Mouse (Mus musculus) limb, embryonic 14.5 days (tissue): ENCODE results near the gene Wasf2. TPM values are rescaled to one million over a fixed set of nuclear protein-coding genes. Genes with fewer than 3 reads are reported as not detected.
A peak's percentile ranks its signal among the peaks of the same experiment; 100 is the strongest.

ENCODE experiments used
- ATAC-seq: fragments of 200-750 bp; cut with Nextera tagmentation; 2 replicates; pipeline ENCODE4 v1.8.0; 2017; ENCODE audit warnings: low read depth, moderate number of reproducible peaks, moderate TSS enrichment; ENCODE audit not compliant: low FRiP score
- DNase-seq: peaks from one replicate; pipeline ENCODE4 v3.0.0-alpha.2; 2015; ENCODE audit warnings: low spot score
- H3K27ac ChIP-seq: fragments of 300-500 bp; sonication (generic); replicated peaks from 2 replicates; pipeline ENCODE4 v1.5.1; 2014; ENCODE audit warnings: low read depth, mild to moderate bottlenecking, low read length, moderate library complexity, mixed read lengths
- H3K27me3 ChIP-seq: fragments of 300-500 bp; sonication (generic); 2 replicates; pipeline ENCODE4 v1.6.1; 2014; ENCODE audit warnings: low read length, mixed read lengths; ENCODE audit not compliant: control insufficient read depth, insufficient read depth
- H3K36me3 ChIP-seq: fragments of 300-500 bp; sonication (generic); 2 replicates; pipeline ENCODE4 v1.6.1; 2014; ENCODE audit warnings: mild to moderate bottlenecking, low read length, moderate library complexity, mixed read lengths; ENCODE audit not compliant: control insufficient read depth, insufficient read depth
- H3K4me1 ChIP-seq: fragments of 300-500 bp; sonication (generic); 2 replicates; pipeline ENCODE4 v1.6.1; 2014; ENCODE audit warnings: antibody characterized with exemption, low read length, mixed read lengths; ENCODE audit not compliant: control insufficient read depth, insufficient read depth
- H3K4me2 ChIP-seq: fragments of 300-500 bp; sonication (generic); replicated peaks from 2 replicates; pipeline ENCODE4 v1.6.1; 2014; ENCODE audit warnings: low read depth, mild to moderate bottlenecking, low read length, moderate library complexity; ENCODE audit not compliant: severe bottlenecking
- H3K4me3 ChIP-seq: fragments of 300-500 bp; sonication (generic); replicated peaks from 2 replicates; pipeline ENCODE4 v1.5.1; 2014; ENCODE audit warnings: low read length
- H3K9ac ChIP-seq: fragments of 300-500 bp; sonication (generic); 2 replicates; pipeline ENCODE4 v1.6.1; 2014; ENCODE audit warnings: mild to moderate bottlenecking, low read depth, low read length, moderate library complexity; ENCODE audit not compliant: severe bottlenecking
- H3K9me3 ChIP-seq: fragments of 300-500 bp; sonication (generic); 2 replicates; pipeline ENCODE4 v1.6.1; 2016; ENCODE audit warnings: low read length; ENCODE audit not compliant: control insufficient read depth
- POLR2A ChIP-seq: fragments of 200-500 bp; IDR thresholded peaks from 2 replicates; pipeline ENCODE4 v1.8.0; 2012; ENCODE audit warnings: inconsistent platforms, mild to moderate bottlenecking, moderate library complexity, borderline replicate concordance; ENCODE audit not compliant: insufficient read depth, insufficient read length; ENCODE audit errors: extremely low read depth
- WGBS: fragments of 180-500 bp; shearing (Covaris S2); extraction: QIAGEN DNeasy Blood & Tissue Kit; methylation state at CpG from one replicate; pipeline ENCODE4 v1.1.7; 2014; 5-methylcytosine and 5-hydroxymethylcytosine counted together
- polyA plus RNA-seq, 2 experiments: library from polyadenylated mRNA; depleted of rRNA in 1 of 2; stranded (reverse) in 1 of 2; unstranded in 1 of 2; fragments of >200 nt; fragmentation: Nextera tagmentation in 1 of 2; extraction: Ambion mirVana in 1 of 2; gene quantifications; 2 replicates each; pipeline versions ENCODE4 v1.2.1 to v1.2.3; 2012 to 2014

Gene Wasf2
- polyA plus RNA-seq, 2 experiments: 62.0 to 92.2 TPM

GRCm38 (mm10) chr4:133210788-133211390, 80.6 kb downstream of the Wasf2 start:
- Histone ChIP-seq H3K27ac (no peak overlapping the region), H3K4me3 (no peak overlapping the region), H3K9me3 (no peaks in the 10 kb centered on the region), H3K27me3 (peaks cover 18% of the 10 kb centered on the region), H3K36me3 (no peaks in the 10 kb centered on the region), H3K9ac (no peak overlapping the region), H3K4me2 (no peak overlapping the region), H3K4me1 (peaks cover 21% of the 10 kb centered on the region)
- no peak for TF ChIP-seq POLR2A
- 86% methylated on average over 19 of the region's 19 CpGs for WGBS
- no peak for DNase-seq
- ATAC-seq: no peak

GRCm38 (mm10) chr4:133211751-133212561, 81.7 kb downstream of the Wasf2 start, which contains the start of the genes Cd164l2 and Gpr3:
Gene Cd164l2 (plus strand): TSS chr4:133212131.
Gene Gpr3 (minus strand): TSS chr4:133212536.
- H3K4me3 ChIP-seq: peak within 1 kb of the TSS; percentile 65
- peaks cover 21% of the 10 kb centered on the region for H3K4me1 ChIP-seq
- no peaks in the 10 kb centered on the region for H3K36me3 ChIP-seq
- peak within 1 kb of the TSS; percentile 64 for H3K9ac ChIP-seq
- peak; percentile 32 for ATAC-seq
- WGBS: 2% methylated on average over 48 of the region's 52 CpGs
- peaks cover 18% of the 10 kb centered on the region for H3K27me3 ChIP-seq
- no peak for DNase-seq
- TF ChIP-seq POLR2A: no peak
- H3K4me2 ChIP-seq: peak within 1 kb of the TSS; percentile 99
- H3K27ac ChIP-seq: no peak within 1 kb of the TSS
- no peaks in the 10 kb centered on the region for H3K9me3 ChIP-seq

GRCm38 (mm10) chr4:133212562-133213267, 82.4 kb downstream of the Wasf2 start:
- ATAC-seq: peak; percentile 83
- peak overlapping the region; percentile 64; the same call in 1 of the 2 replicates for H3K9ac ChIP-seq
- no peak overlapping the region for H3K27ac ChIP-seq
- no peak for TF ChIP-seq POLR2A
- WGBS: 3% methylated on average over 36 of the region's 44 CpGs
- no peaks in the 10 kb centered on the region for H3K36me3 ChIP-seq
- H3K4me3 ChIP-seq: peak overlapping the region; percentile 65
- DNase-seq: peak; percentile 77
- peak overlapping the region; percentile 99 for H3K4me2 ChIP-seq
- no peaks in the 10 kb centered on the region for H3K9me3 ChIP-seq
- peaks cover 21% of the 10 kb centered on the region for H3K4me1 ChIP-seq
- peaks cover 18% of the 10 kb centered on the region for H3K27me3 ChIP-seq

- Histone ChIP-seq H3K9me3 (no peaks in the 10 kb centered on the region), H3K36me3 (no peaks in the 10 kb centered on the region), H3K4me3 (peak overlapping the region; percentile 65), H3K27ac (no peak overlapping the region), H3K4me1 (peaks cover 21% of the 10 kb centered on the region), H3K4me2 (peak overlapping the region; percentile 99), H3K9ac (no peak overlapping the region), H3K27me3 (peaks cover 18% of the 10 kb centered on the region)
- ATAC-seq (no peak), DNase-seq (no peak)
- no peak for TF ChIP-seq POLR2A
- WGBS: 0% methylated on average over 9 of the region's 9 CpGs
Observed at GRCm38 (mm10) chr4:133213268-133213590, 82.9 kb downstream of the Wasf2 start.

- H3K4me1 ChIP-seq: peaks cover 21% of the 10 kb centered on the region
- no peak for TF ChIP-seq POLR2A
- H3K9ac ChIP-seq: no peak overlapping the region
- ATAC-seq: no peak
- 16% methylated on average over 10 of the region's 10 CpGs for WGBS
- no peak overlapping the region for H3K27ac ChIP-seq
- H3K9me3 ChIP-seq: no peaks in the 10 kb centered on the region
- no peak for DNase-seq
- no peaks in the 10 kb centered on the region for H3K36me3 ChIP-seq
- H3K4me3 ChIP-seq: no peak overlapping the region
- H3K4me2 ChIP-seq: peak overlapping the region; percentile 99
- peaks cover 18% of the 10 kb centered on the region for H3K27me3 ChIP-seq
Observed at GRCm38 (mm10) chr4:133213661-133214060, 83.4 kb downstream of the Wasf2 start.
